Mouse (Mus musculus) erythroblast, embryonic 14.5 days (primary cell): Measurements from ENCODE around the gene Rnf5. TPM values are rescaled to one million over a fixed set of nuclear protein-coding genes. Genes with fewer than 3 reads are reported as not detected.

Experiments used
- H3K27me3 ChIP-seq: 2 replicates; pipeline ENCODE4 v1.6.1; 2012; ENCODE audit warnings: inconsistent platforms; ENCODE audit not compliant: control insufficient read depth
- H3K36me3 ChIP-seq: 2 replicates; pipeline ENCODE4 v1.6.1; 2012; ENCODE audit warnings: mild to moderate bottlenecking, inconsistent platforms; ENCODE audit not compliant: control insufficient read depth
- H3K4me1 ChIP-seq: 2 replicates; pipeline ENCODE4 v1.6.1; 2012; ENCODE audit warnings: inconsistent platforms; ENCODE audit not compliant: control insufficient read depth
- H3K4me3 ChIP-seq: replicated peaks from 2 replicates; pipeline ENCODE3; 2012; ENCODE audit warnings: moderate library complexity, mild to moderate bottlenecking, inconsistent platforms
- H3K9me3 ChIP-seq: 2 replicates; pipeline ENCODE4 v1.6.1; 2012; ENCODE audit warnings: low read length, inconsistent platforms, mixed read lengths; ENCODE audit not compliant: control insufficient read depth
- GATA1 ChIP-seq: IDR thresholded peaks from 2 replicates; pipeline ENCODE4 v1.6.1; 2012; ENCODE audit warnings: low read length, inconsistent platforms, mixed read lengths
- TAL1 ChIP-seq: IDR thresholded peaks from 3 replicates; pipeline ENCODE4 v1.6.1; 2012; ENCODE audit warnings: low read length, inconsistent platforms, mixed read lengths
- polyA plus RNA-seq: library from polyadenylated mRNA; stranded (reverse); fragments of >175 nt; gene quantifications from 2 replicates; pipeline ENCODE4 v1.2.3, GENCODE M21; 2012

Rnf5 gene
- polyA plus RNA-seq, 1 experiment, result 16.2 TPM

- H3K36me3 ChIP-seq, result peaks cover 51% of the 10 kb centered on the region
- no peak within 1 kb of the TSS for H3K4me3 ChIP-seq
- TF ChIP-seq TAL1 (no peak), GATA1 (no peak)
- no peaks in the 10 kb centered on the region for H3K9me3 ChIP-seq
- H3K27me3 ChIP-seq, result peaks cover 2% of the 10 kb centered on the region; the same call in 1 of the 2 replicates
- peaks cover 61% of the 10 kb centered on the region for H3K4me1 ChIP-seq
These were observed 5.9 kb downstream of the Rnf5 start, which contains the start of gene Ager for GRCm38 (mm10) chr17:34597566-34598095. TSS of gene Ager (plus strand) at chr17:34597862.

- H3K4me1 ChIP-seq, result peaks cover 64% of the 10 kb centered on the region
These were observed 7.4 kb downstream of the Rnf5 start for GRCm38 (mm10) chr17:34596098-34596497.

GRCm38 (mm10) chr17:34593752-34594525, 9.6 kb downstream of the Rnf5 start:
- TF ChIP-seq TAL1 (no peak), GATA1 (no peak)
- peaks cover 70% of the 10 kb centered on the region for H3K4me1 ChIP-seq
- H3K27me3 ChIP-seq, result peaks cover 15% of the 10 kb centered on the region
- H3K4me3 ChIP-seq, result peak overlapping the region; percentile 74
- peaks cover 22% of the 10 kb centered on the region for H3K36me3 ChIP-seq
- H3K9me3 ChIP-seq, result no peaks in the 10 kb centered on the region

More at GRCm38 (mm10) chr17:34596098-34596497, 7.4 kb downstream of the Rnf5 start:
- TF ChIP-seq TAL1 (no peak), GATA1 (no peak)
- H3K27me3 ChIP-seq, result peaks cover 2% of the 10 kb centered on the region; the same call in 1 of the 2 replicates
- peaks cover 39% of the 10 kb centered on the region for H3K36me3 ChIP-seq
- H3K4me3 ChIP-seq, result no peak overlapping the region
- H3K9me3 ChIP-seq, result no peaks in the 10 kb centered on the region

- Histone ChIP-seq H3K4me1 (peaks cover 76% of the 10 kb centered on the region), H3K4me3 (peak overlapping the region; percentile 74), H3K36me3 (peaks cover 22% of the 10 kb centered on the region), H3K9me3 (no peaks in the 10 kb centered on the region), H3K27me3 (peaks cover 17% of the 10 kb centered on the region)
- TF ChIP-seq GATA1 (no peak), TAL1 (no peak)
These were observed 10.6 kb downstream of the Rnf5 start for GRCm38 (mm10) chr17:34592581-34593549.

GRCm38 (mm10) chr17:34591994-34592375, 11.5 kb downstream of the Rnf5 start:
- TF ChIP-seq GATA1 (no peak), TAL1 (no peak)
- Histone ChIP-seq H3K27me3 (peaks cover 15% of the 10 kb centered on the region), H3K36me3 (peaks cover 22% of the 10 kb centered on the region), H3K4me3 (peak overlapping the region; percentile 74), H3K9me3 (no peaks in the 10 kb centered on the region), H3K4me1 (peaks cover 75% of the 10 kb centered on the region)

GRCm38 (mm10) chr17:34591029-34591993, 12.2 kb downstream of the Rnf5 start, which contains the start of gene Pbx2:
TSS of gene Pbx2 (plus strand) at chr17:34591266.
- TF ChIP-seq TAL1 (no peak), GATA1 (no peak)
- H3K27me3 ChIP-seq, result peaks cover 20% of the 10 kb centered on the region
- peak within 1 kb of the TSS; percentile 74 for H3K4me3 ChIP-seq
- H3K9me3 ChIP-seq, result no peaks in the 10 kb centered on the region
- peaks cover 22% of the 10 kb centered on the region for H3K36me3 ChIP-seq
- peaks cover 80% of the 10 kb centered on the region for H3K4me1 ChIP-seq

GRCm38 (mm10) chr17:34590154-34590987, 13.1 kb downstream of the Rnf5 start:
- no peak for TF ChIP-seq TAL1
- no peak for TF ChIP-seq GATA1
- peaks cover 26% of the 10 kb centered on the region for H3K27me3 ChIP-seq
- H3K4me3 ChIP-seq, result no peak overlapping the region
- peaks cover 81% of the 10 kb centered on the region for H3K4me1 ChIP-seq
- peaks cover 15% of the 10 kb centered on the region for H3K36me3 ChIP-seq
- no peaks in the 10 kb centered on the region for H3K9me3 ChIP-seq
